Mouse (Mus musculus) embryo, embryonic 10.5 days (tissue): ENCODE data around the gene Stx12.
A peak's percentile ranks its signal among the peaks of the same experiment; 100 is the strongest.
"Not testable (repeated sequence)": the region's sequence is repeated elsewhere in the genome, so short reads cannot be mapped to it uniquely, and the experiment has no call there.

Experiments used
- DNase-seq: peaks from one replicate; pipeline ENCODE4 v3.0.0-alpha.2; 2015; ENCODE audit warnings: low spot score

Gene Stx12

GRCm38 (mm10) chr4:132884064-132884843 lies at the start of gene Stx12:
Gene Stx12 (minus strand): TSS chr4:132884509.
- DNase-seq: peak; percentile 94

DNA sequence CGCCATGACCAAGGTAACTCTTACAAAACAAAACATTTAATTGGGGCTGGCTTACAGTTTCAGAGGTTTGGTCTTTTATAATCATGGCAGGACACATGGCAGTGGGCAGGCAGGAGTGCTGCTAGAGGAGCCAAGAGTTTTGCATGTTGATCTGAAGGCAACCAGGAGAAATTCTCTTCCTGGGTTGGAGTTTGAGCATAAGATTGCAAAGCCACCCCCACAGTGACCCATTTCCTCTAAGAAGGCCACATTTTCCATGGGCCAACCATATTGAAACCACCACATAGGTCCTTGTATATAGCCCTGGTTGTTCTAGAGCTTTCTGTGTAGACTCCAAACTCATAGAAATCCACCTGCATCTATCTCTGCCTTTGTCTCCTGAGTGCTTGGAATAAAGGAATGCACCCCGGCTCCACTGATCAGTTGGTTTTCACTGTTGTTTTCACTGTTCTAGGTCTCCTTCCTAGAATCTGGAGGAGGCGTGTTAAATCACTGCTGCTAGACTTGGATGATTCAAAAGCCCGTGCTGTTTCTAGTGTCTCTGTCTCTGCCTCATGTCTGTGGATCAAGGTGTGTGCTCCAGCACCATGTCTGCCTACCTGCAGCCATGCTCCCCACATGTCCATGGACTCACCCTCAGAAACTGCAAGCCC lies 48.6 kb upstream of the Stx12 start:
- DNase-seq: no peak

GRCm38 (mm10) chr4:132930784-132931183 lies 46.5 kb upstream of the Stx12 start:
- DNase-seq: peak; percentile 83

GRCm38 (mm10) chr4:132926520-132926919 lies 42.2 kb upstream of the Stx12 start:
- DNase-seq: not testable (repeated sequence)

- peak; percentile 100 for DNase-seq
Observed at GRCm38 (mm10) chr4:132922558-132923008, 38.3 kb upstream of the Stx12 start, which contains the start of gene Fam76a. Gene Fam76a (minus strand): TSS chr4:132922558.

DNA sequence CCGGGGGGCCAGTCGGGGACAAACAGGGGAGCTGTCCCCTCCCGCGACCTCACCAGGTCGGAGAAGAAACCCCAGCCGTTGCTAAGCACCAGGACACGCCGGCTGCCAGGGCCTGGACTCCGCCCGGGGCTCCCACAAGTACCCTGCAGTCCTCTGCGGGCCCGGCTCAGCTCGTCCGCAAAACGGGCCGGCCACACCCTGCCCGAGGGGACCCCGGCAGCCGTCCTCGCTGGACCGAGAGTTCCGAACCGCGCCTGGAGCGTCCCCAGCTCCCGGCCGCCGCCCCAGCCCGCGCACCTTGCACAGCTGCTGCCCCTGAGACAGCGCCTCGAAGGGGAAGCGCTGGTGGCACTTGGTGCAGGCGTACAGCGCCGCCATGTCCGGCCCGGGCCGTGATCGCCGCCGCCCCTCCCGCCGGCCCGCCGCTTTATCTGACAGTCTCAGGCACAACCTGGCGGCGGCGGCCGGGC lies 37.8 kb upstream of the Stx12 start:
- peak; percentile 52 for DNase-seq

DNA sequence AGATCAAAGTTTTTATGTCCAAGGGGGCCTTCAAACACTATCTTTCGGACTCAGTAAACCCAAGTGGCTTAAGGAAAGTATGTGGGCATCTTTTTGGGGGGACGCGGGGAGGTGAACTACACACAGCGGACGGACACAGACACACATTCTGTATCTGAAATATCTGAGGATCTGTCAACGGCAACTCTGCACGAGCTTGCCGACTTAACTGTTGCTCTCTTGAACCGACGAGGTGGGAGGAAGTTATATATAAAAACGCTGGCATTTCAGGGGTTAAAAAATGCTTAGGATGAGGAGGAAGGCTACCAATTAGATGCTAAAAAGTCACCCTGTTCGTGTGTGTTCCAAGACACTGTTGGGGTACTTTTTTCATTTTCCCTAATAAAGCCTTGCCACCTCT lies 37.2 kb upstream of the Stx12 start:
- DNase-seq: peak; percentile 24

GRCm38 (mm10) chr4:132920171-132920570 lies 35.9 kb upstream of the Stx12 start:
- DNase-seq: no peak

DNA sequence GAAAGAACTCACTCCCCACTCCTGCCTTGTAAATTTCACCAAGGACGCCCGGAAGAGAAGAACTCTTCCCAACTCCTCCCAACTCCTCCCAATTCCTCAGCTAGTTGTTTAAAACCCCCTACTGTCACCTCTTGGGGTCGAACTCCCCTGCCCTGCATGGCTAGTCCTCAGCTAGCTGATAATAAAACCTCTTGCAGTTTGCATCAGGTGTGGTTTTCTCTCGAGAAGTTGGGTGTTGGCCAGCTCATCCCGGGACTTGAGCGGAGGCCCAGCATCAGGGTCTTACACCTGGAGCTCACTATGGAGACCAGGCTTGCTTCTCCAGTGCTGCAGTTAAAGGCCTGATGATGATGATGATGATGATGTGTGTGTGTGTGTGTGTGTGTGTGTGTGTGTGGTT lies 34.2 kb upstream of the Stx12 start:
- DNase-seq: not testable (repeated sequence)

DNA sequence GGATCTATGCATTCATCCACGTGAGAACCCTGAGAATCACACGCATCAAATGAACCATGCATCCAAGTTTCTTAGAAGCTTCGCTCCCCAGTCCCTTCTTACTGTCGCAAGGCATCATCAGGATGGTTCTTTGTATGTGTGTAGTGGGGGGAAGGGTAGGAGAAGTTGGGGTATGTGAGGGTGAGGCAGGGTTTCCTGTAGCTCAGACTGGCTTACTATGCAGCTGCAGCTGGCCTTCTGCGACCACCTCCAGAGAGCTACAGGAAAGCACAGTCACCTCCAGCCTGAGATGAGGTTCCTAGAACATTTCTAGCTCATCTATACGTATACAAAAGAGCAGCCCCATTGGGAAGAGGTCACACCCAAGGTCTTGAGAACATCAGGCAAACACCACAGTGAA lies 27.8 kb upstream of the Stx12 start:
- no peak for DNase-seq

- no peak for DNase-seq
Observed at GRCm38 (mm10) chr4:132905843-132906360, 21.6 kb upstream of the Stx12 start.

GRCm38 (mm10) chr4:132904765-132905309 lies 20.5 kb upstream of the Stx12 start:
- DNase-seq: peak; percentile 24

DNA sequence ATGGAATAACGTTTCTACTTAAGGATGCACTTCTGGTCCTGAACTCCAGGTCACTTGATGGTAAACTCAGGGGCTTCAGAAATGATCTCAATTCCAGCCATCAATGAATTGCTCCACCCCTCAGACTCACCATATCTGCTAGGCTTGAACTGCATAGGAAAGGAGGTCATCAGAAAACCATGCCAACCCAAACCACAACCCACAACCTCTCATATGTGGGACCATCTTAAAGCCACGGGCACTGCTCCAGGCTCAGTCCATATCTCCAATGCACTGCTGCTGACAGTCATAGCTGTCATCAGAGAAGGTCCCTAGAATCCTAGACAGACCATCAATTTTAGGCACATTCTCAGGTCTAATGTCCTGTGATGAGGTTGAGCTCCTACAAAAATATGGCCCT lies 19.8 kb upstream of the Stx12 start:
- no peak for DNase-seq

DNA sequence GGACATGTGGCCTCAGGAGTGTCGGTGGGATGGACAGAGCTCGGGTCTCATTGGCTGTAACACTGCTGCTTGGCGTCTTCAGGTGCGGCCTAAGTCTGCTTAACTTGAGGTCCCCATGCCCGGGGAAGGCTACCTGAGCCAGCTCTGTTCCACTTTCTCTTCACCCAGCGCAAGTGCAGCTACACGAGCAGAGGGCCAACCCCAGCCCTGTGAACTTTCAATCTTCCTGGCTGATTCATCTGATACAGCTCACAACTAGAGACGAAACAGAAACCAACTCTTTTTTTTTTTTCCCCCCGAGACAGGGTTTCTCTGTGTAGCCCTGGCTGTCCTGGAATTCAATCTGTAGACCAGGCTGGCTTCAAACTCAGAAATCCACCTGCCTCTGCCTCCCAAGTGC lies 13.9 kb upstream of the Stx12 start:
- DNase-seq: no peak

DNA sequence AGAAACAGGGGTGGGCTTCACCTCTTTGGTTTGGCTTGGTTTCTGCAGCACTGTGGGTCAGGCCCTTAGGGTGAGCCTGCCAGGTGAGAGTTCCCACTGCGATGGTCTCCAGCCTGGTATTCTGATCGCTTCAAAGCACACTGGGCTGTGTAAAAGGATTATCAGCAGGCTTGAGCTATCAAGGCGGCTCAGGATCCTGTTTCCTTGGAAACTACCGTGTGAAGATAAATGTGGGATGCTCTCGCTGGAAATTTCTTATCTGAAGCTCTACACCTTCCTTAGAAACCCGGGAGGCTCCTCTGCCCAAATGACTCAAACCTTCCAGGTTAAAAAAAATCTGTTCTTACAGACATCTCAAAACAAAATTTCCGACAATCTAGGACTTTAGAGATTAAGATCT lies 10.1 kb upstream of the Stx12 start:
- DNase-seq: no peak

DNA sequence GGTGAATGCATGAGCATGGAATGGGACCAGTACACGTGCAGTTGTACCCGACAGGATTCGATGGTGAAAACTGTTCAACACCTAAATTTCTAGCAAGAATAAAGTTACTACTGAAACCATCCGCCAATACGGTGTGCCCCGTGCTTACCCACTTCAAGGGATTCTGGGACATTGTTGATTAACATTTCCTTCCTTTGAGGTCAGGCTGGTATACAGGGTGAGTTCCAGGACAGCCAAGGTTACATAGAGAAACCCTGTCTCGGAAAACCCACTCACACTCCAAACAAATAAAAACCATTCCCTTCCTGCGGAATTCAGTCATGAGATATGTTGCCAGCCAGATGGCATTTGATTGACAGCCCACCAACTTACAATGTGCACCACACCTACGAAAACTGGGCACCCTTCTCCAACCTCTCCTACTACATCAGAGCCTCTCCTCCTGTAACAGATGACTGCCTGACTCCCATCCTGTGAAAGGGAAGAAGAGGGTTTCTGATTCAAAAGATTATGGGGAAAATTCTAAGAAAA lies 600 bp upstream of the Stx12 start:
- no peak for DNase-seq

DNA sequence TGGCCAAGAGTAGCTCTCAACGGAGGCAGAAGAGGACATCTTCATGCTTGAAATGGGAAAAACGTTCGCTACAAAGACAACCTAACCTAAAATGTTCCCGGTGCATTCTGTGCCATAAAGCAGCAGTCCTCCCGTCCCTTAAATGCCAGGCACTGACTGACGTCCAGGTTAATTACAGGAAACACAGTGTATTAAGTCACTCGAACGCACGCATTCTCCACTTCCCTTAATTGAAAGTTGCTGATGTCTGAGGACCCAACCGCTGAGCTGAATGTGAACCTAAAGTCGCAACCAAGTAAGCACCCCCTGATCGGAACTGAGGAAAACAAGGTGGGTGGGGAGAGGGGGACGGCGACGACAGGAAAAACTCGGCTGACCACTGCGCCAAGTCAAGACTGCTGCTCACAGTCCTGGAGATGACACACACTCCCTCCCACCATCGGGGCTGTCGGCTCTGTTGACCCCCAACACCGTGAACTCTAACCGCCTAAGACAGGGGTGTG lies 697 bp downstream of the Stx12 start:
- DNase-seq: no peak

GRCm38 (mm10) chr4:132874363-132875097 lies 9.8 kb downstream of the Stx12 start:
- no peak for DNase-seq

DNA sequence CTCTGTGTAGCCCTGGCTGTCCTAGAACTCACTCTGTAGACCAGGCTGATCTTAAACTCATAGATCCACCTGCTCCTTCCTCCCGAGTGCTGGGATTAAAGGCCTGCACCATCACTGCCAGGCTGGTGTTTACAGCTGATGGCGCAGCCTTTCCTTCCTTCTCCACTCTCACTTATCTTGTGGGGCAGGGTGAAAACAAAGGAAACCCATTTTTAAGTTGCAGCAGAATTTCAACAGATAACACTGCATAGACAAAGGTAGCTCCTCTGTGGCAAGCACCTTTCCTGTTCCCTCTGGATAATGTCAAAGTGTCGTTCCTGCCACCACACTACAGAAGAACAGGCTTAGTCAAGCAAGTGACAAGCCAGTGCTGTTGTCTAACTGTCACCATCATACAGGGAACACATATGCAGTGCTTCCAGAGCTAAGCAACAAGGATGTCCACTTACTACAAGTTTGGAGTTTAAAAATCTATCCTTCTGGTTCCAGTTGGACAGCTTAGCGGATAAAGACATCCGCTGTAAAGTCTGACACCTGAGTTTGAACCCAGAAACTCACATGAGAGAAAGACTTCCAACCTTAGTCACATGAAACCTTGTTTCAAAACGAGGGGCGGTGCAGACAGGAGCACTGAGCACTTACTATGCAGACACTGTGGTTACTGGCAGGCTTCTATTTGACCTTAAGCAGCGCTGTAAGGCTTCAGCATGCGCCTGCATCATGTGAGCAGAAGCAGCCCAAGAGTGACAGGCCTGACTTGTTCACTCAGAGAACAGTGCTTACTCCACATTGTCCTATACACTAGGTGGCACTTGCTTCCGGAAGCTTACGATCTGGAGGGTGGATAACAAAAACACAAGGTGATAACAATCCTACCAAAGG lies 10.6 kb downstream of the Stx12 start:
- no peak for DNase-seq

DNA sequence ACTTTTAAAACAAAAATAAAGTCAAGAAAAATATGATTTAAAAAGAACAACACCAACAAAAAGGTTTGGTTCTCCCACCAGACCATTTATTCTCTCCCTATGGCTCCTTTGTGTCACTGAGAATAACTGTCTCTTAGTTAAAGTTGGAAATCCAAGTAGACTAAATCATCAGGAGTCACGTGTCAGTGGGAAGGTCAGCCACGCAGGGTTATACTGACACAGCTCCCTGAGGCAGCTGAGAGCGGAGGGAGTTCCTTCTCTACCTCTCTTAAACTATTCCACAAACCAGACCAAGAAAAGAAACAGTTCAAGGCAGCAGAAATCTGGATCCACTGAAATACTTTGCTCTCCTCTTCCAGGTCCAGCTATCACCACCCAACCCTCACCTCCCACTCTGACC lies 13.2 kb downstream of the Stx12 start:
- no peak for DNase-seq

- DNase-seq: no peak
Observed at GRCm38 (mm10) chr4:132864856-132865255, 19.5 kb downstream of the Stx12 start.
